Mouse (Mus musculus) heart, postnatal 4 days (tissue): Measurements from ENCODE around the gene Usp30. TPM values are rescaled to one million over a fixed set of nuclear protein-coding genes. Genes with fewer than 3 reads are reported as not detected.

Source experiments
- DNase-seq: peaks from one replicate; pipeline ENCODE4 v3.0.0; 2021
- total RNA-seq, 2 experiments: library from RNA; stranded (reverse); gene quantifications; 2 replicates each; pipeline ENCODE4 v1.2.3; 2021

The Usp30 gene
- total RNA-seq = 10 to 100 TPM; 15.9 to 17.8 TPM

- no peak for DNase-seq
These were observed at the start of gene Usp30 for GRCm38 (mm10) chr5:114065161-114065560. Usp30 (plus strand) TSS chr5:114065461.

GRCm38 (mm10) chr5:114024390-114024789, 40.9 kb upstream of the Usp30 start:
- DNase-seq = no peak

GRCm38 (mm10) chr5:114024885-114025284, 40.4 kb upstream of the Usp30 start:
- DNase-seq = no peak

GRCm38 (mm10) chr5:114027217-114027944, 37.9 kb upstream of the Usp30 start:
- no peak for DNase-seq

GRCm38 (mm10) chr5:114028111-114028510, 37.1 kb upstream of the Usp30 start:
- no peak for DNase-seq

- no peak for DNase-seq
These were observed 34.6 kb upstream of the Usp30 start for GRCm38 (mm10) chr5:114030652-114031051.

- DNase-seq = no peak
These were observed 33.0 kb upstream of the Usp30 start for GRCm38 (mm10) chr5:114032161-114032763.

GRCm38 (mm10) chr5:114034393-114034792, 30.9 kb upstream of the Usp30 start:
- DNase-seq = no peak

GRCm38 (mm10) chr5:114035111-114035510, 30.1 kb upstream of the Usp30 start:
- no peak for DNase-seq

- DNase-seq = no peak
These were observed 24.8 kb upstream of the Usp30 start for GRCm38 (mm10) chr5:114040508-114040907.

GRCm38 (mm10) chr5:114040911-114041310, 24.4 kb upstream of the Usp30 start:
- DNase-seq = no peak

GRCm38 (mm10) chr5:114041327-114041930, 23.8 kb upstream of the Usp30 start:
- peak; percentile 48 for DNase-seq

- DNase-seq = no peak
These were observed 21.5 kb upstream of the Usp30 start for GRCm38 (mm10) chr5:114043800-114044199.

- DNase-seq = no peak
These were observed 20.1 kb upstream of the Usp30 start for GRCm38 (mm10) chr5:114045134-114045533.

GRCm38 (mm10) chr5:114046151-114046550, 19.1 kb upstream of the Usp30 start:
- no peak for DNase-seq

GRCm38 (mm10) chr5:114046604-114047003, 18.7 kb upstream of the Usp30 start:
- DNase-seq = no peak

GRCm38 (mm10) chr5:114047182-114047581, 18.1 kb upstream of the Usp30 start:
- no peak for DNase-seq

GRCm38 (mm10) chr5:114048731-114049308, 16.4 kb upstream of the Usp30 start:
- no peak for DNase-seq

- peak; percentile 87 for DNase-seq
These were observed 13.0 kb upstream of the Usp30 start for GRCm38 (mm10) chr5:114052246-114052761.

GRCm38 (mm10) chr5:114057129-114057731, 8.0 kb upstream of the Usp30 start:
- DNase-seq = no peak

- no peak for DNase-seq
These were observed 3.6 kb upstream of the Usp30 start for GRCm38 (mm10) chr5:114061675-114062074.

GRCm38 (mm10) chr5:114063958-114064357, 1.3 kb upstream of the Usp30 start:
- DNase-seq = no peak

GRCm38 (mm10) chr5:114066601-114067000, 1.3 kb downstream of the Usp30 start:
- no peak for DNase-seq
